ENCODE assay signal across 10 mouse cellular contexts in genomic region chr11:68600551-68601021, GRCm38 (mm10). TPM values are rescaled to one million over a fixed set of nuclear protein-coding genes. Genes with fewer than 3 reads are reported as not detected.
A peak's percentile ranks its signal among the peaks of the same experiment; 100 is the strongest.
DNase-seq lines count a peak whose midpoint lies in the region; ATAC-seq and TF ChIP-seq lines count a peak whose summit lies in the region.
"Had no signal": no experiment of that assay in that cellular context is flagged by ENCODE, and none has a peak within 500 bp of the region (broad histone marks: within the 10 kb centered on the region; RNA-seq: fewer than 3 reads in every experiment).

No protein-coding gene starts in this region.

- no peaks in the 10 kb centered on the region for H3K27me3 ChIP-seq in hindbrain, embryonic 13.5 days
- H3K27me3 ChIP-seq in hindbrain, embryonic 16.5 days (replicated peaks; ENCODE audit: control insufficient read depth, insufficient read depth, low read length) = no peaks in the 10 kb centered on the region
- no peaks in the 10 kb centered on the region for H3K27me3 ChIP-seq in embryonic facial prominence, embryonic 12.5 days
- H3K27me3 ChIP-seq in heart, embryonic 16.5 days (ENCODE audit: control insufficient read depth, insufficient read depth, low read length) = no peaks in the 10 kb centered on the region
- H3K27me3 ChIP-seq in lung, embryonic 14.5 days (ENCODE audit: insufficient read depth, low read length) = no peaks in the 10 kb centered on the region
- H3K27me3 ChIP-seq in midbrain, embryonic 16.5 days (ENCODE audit: control insufficient read depth, insufficient read depth, low read depth, low read length) = no peaks in the 10 kb centered on the region

- 54% methylated on average over 6 of the region's 6 CpGs for WGBS in hindbrain, embryonic 13.5 days
- WGBS in hindbrain, embryonic 16.5 days = 50% methylated on average over 6 of the region's 6 CpGs
- WGBS in embryonic facial prominence, embryonic 12.5 days = 12% methylated on average over 6 of the region's 6 CpGs
- WGBS in heart, embryonic 16.5 days = 27% methylated on average over 6 of the region's 6 CpGs
- WGBS in lung, embryonic 14.5 days = 6% methylated on average over 6 of the region's 6 CpGs
- 38% methylated on average over 6 of the region's 6 CpGs for WGBS in midbrain, embryonic 16.5 days

- no peak overlapping the region for H3K4me2 ChIP-seq in hindbrain, embryonic 13.5 days
- H3K4me2 ChIP-seq in hindbrain, embryonic 16.5 days (ENCODE audit: low read length) = no peak overlapping the region
- no peak overlapping the region for H3K4me2 ChIP-seq in embryonic facial prominence, embryonic 12.5 days (replicated peaks)
- H3K4me2 ChIP-seq in heart, embryonic 16.5 days (ENCODE audit: low read depth, low read length) = no peak overlapping the region
- H3K4me2 ChIP-seq in lung, embryonic 14.5 days = peak overlapping the region; percentile 7; the same call in 1 of the 2 replicates
- no peak overlapping the region for H3K4me2 ChIP-seq in midbrain, embryonic 16.5 days (ENCODE audit: low read length)

- no peak for TF ChIP-seq CTCF in lung, embryonic 14.5 days (IDR thresholded peaks at IDR 0.05; ENCODE audit: low read depth)

- no peaks in the 10 kb centered on the region for H3K36me3 ChIP-seq in hindbrain, embryonic 13.5 days
- no peaks in the 10 kb centered on the region for H3K36me3 ChIP-seq in hindbrain, embryonic 16.5 days (ENCODE audit: control insufficient read depth, insufficient read depth, low read length)
- H3K36me3 ChIP-seq in embryonic facial prominence, embryonic 12.5 days = no peaks in the 10 kb centered on the region
- no peaks in the 10 kb centered on the region for H3K36me3 ChIP-seq in heart, embryonic 16.5 days (ENCODE audit: control insufficient read depth, insufficient read depth)
- no peaks in the 10 kb centered on the region for H3K36me3 ChIP-seq in lung, embryonic 14.5 days (ENCODE audit: insufficient read depth)
- no peaks in the 10 kb centered on the region for H3K36me3 ChIP-seq in midbrain, embryonic 16.5 days (ENCODE audit: control insufficient read depth, insufficient read depth, low read length)

- H3K4me3 ChIP-seq in hindbrain, embryonic 13.5 days = no peak overlapping the region
- H3K4me3 ChIP-seq in hindbrain, embryonic 16.5 days (ENCODE audit: low read length) = no peak overlapping the region
- H3K4me3 ChIP-seq in embryonic facial prominence, embryonic 12.5 days = no peak overlapping the region
- H3K4me3 ChIP-seq in heart, embryonic 16.5 days (ENCODE audit: low read length) = no peak overlapping the region
- H3K4me3 ChIP-seq in lung, embryonic 14.5 days (ENCODE audit: low read depth, low read length) = no peak overlapping the region
- H3K4me3 ChIP-seq in midbrain, embryonic 16.5 days (ENCODE audit: low read depth, low read length) = no peak overlapping the region
- H3K4me3 ChIP-seq: erythroblast, embryonic 14.5 days had no signal

- H3K27ac ChIP-seq in hindbrain, embryonic 13.5 days = peak overlapping the region; percentile 30; the same call in 1 of the 2 replicates
- no peak overlapping the region for H3K27ac ChIP-seq in hindbrain, embryonic 16.5 days (ENCODE audit: low read depth, low read length)
- peak overlapping the region; percentile 86 for H3K27ac ChIP-seq in embryonic facial prominence, embryonic 12.5 days
- peak overlapping the region; percentile 88 for H3K27ac ChIP-seq in heart, embryonic 16.5 days (ENCODE audit: low read length)
- peak overlapping the region; percentile 95 for H3K27ac ChIP-seq in lung, embryonic 14.5 days (ENCODE audit: low read depth)
- no peak overlapping the region for H3K27ac ChIP-seq in midbrain, embryonic 16.5 days (ENCODE audit: low read length)

- no peak overlapping the region for H3K9ac ChIP-seq in hindbrain, embryonic 13.5 days
- H3K9ac ChIP-seq in hindbrain, embryonic 16.5 days (ENCODE audit: low read depth, low read length) = no peak overlapping the region
- no peak overlapping the region for H3K9ac ChIP-seq in embryonic facial prominence, embryonic 12.5 days
- H3K9ac ChIP-seq in heart, embryonic 16.5 days (ENCODE audit: low read length) = no peak overlapping the region
- H3K9ac ChIP-seq in lung, embryonic 14.5 days = 0 out of 2 replicates have a peak overlapping the region, but pooled peaks have one; percentile 5
- no peak overlapping the region for H3K9ac ChIP-seq in midbrain, embryonic 16.5 days (ENCODE audit: low read depth, low read length)

- DNase-seq in lung, embryonic 14.5 days = peak; percentile 92
- DNase-seq in testis, postnatal 10 days (ENCODE audit: low spot score) = no peak

- no peak for ATAC-seq in hindbrain, embryonic 13.5 days (ENCODE audit: low FRiP score)
- no peak for ATAC-seq in hindbrain, embryonic 16.5 days
- 0 out of 2 replicates have a peak, but pooled peaks have one; percentile 50 for ATAC-seq in embryonic facial prominence, embryonic 12.5 days (ENCODE audit: insufficient number of reproducible peaks, insufficient read depth, low FRiP score, low TSS enrichment)
- peak; percentile 23; the same call in 1 of the 2 replicates for ATAC-seq in heart, embryonic 16.5 days (replicated peaks; ENCODE audit: extremely low read depth, insufficient read depth, low FRiP score)
- ATAC-seq in lung, embryonic 14.5 days (ENCODE audit: insufficient read depth) = peak; percentile 88
- no peak for ATAC-seq in erythroid progenitor cell, adult 5-6 weeks (replicated peaks; ENCODE audit: low FRiP score, poor library complexity, severe bottlenecking)
- no peak for ATAC-seq in midbrain, embryonic 16.5 days

- no peaks in the 10 kb centered on the region for H3K9me3 ChIP-seq in hindbrain, embryonic 13.5 days
- no peaks in the 10 kb centered on the region for H3K9me3 ChIP-seq in hindbrain, embryonic 16.5 days (ENCODE audit: control insufficient read depth, low read length)
- no peaks in the 10 kb centered on the region for H3K9me3 ChIP-seq in embryonic facial prominence, embryonic 12.5 days
- no peaks in the 10 kb centered on the region for H3K9me3 ChIP-seq in heart, embryonic 16.5 days (replicated peaks; ENCODE audit: control insufficient read depth, low read length)
- no peaks in the 10 kb centered on the region for H3K9me3 ChIP-seq in lung, embryonic 14.5 days (ENCODE audit: low read depth, low read length)
- H3K9me3 ChIP-seq in midbrain, embryonic 16.5 days (replicated peaks; ENCODE audit: control insufficient read depth, low read length, poor library complexity, severe bottlenecking) = no peaks in the 10 kb centered on the region

- H3K4me1 ChIP-seq in hindbrain, embryonic 13.5 days (replicated peaks) = peaks cover 16% of the 10 kb centered on the region
- peaks cover 3% of the 10 kb centered on the region; the same call in 1 of the 2 replicates for H3K4me1 ChIP-seq in hindbrain, embryonic 16.5 days (ENCODE audit: control insufficient read depth, insufficient read depth, low read depth, low read length)
- H3K4me1 ChIP-seq in embryonic facial prominence, embryonic 12.5 days = peaks cover 34% of the 10 kb centered on the region
- peaks cover 34% of the 10 kb centered on the region for H3K4me1 ChIP-seq in heart, embryonic 16.5 days (ENCODE audit: control insufficient read depth, insufficient read depth, low read length)
- peaks cover 36% of the 10 kb centered on the region for H3K4me1 ChIP-seq in lung, embryonic 14.5 days (ENCODE audit: insufficient read depth)
- peaks cover 5% of the 10 kb centered on the region; the same call in 1 of the 2 replicates for H3K4me1 ChIP-seq in midbrain, embryonic 16.5 days (ENCODE audit: control insufficient read depth, insufficient read depth, low read length)

RNA-seq across cellular contexts. Expression of gene Ccdc42, which starts 13.8 kb away (rescaled TPM):
- polyA plus RNA-seq in hindbrain, embryonic 13.5 days (2015; fragmentation: Nextera tagmentation; extraction: Ambion mirVana) = 0.27 TPM in 2 replicates
- polyA plus RNA-seq in hindbrain, embryonic 16.5 days (2015; fragmentation: Nextera tagmentation; extraction: Ambion mirVana) = 0.36 TPM in 1 of 2 replicates, not detected in the other
- 0.40 and 0.41 TPM in 2 replicates for polyA plus RNA-seq in embryonic facial prominence, embryonic 12.5 days (2016; fragmentation: Nextera tagmentation; extraction: Ambion mirVana)
- polyA plus RNA-seq in heart, embryonic 16.5 days (2015; fragmentation: Nextera tagmentation; extraction: Ambion mirVana) = 1.1 and 1.5 TPM in 2 replicates
- 0.70 and 1.2 TPM in 2 replicates for polyA plus RNA-seq in lung, embryonic 14.5 days (2014; fragmentation: Nextera tagmentation; extraction: Ambion mirVana)
- total RNA-seq in erythroid progenitor cell, adult 5-6 weeks (2015; ENCODE audit: low replicate concordance) = not detected in 2 replicates
- total RNA-seq in erythroid progenitor cell, adult 5-6 weeks (2017; ENCODE audit: low replicate concordance) = not detected in 2 replicates
- 0.18 and 0.65 TPM in 2 replicates for polyA plus RNA-seq in midbrain, embryonic 16.5 days (2015; fragmentation: Nextera tagmentation; extraction: Ambion mirVana)
- total RNA-seq: ES-E14 had no signal
- polyA plus RNA-seq: erythroblast, embryonic 14.5 days had no signal

RNA-seq across cellular contexts. Expression of gene Mfsd6l, which starts 44.6 kb away (rescaled TPM):
- polyA plus RNA-seq in hindbrain, embryonic 13.5 days (2015; fragmentation: Nextera tagmentation; extraction: Ambion mirVana) = not detected in 2 replicates
- 0.07 and 0.08 TPM in 2 replicates for polyA plus RNA-seq in hindbrain, embryonic 16.5 days (2015; fragmentation: Nextera tagmentation; extraction: Ambion mirVana)
- polyA plus RNA-seq in embryonic facial prominence, embryonic 12.5 days (2016; fragmentation: Nextera tagmentation; extraction: Ambion mirVana) = 0.22 and 0.35 TPM in 2 replicates
- polyA plus RNA-seq in heart, embryonic 16.5 days (2015; fragmentation: Nextera tagmentation; extraction: Ambion mirVana) = 0.17 and 0.39 TPM in 2 replicates
- 1.5 TPM in 2 replicates for polyA plus RNA-seq in lung, embryonic 14.5 days (2014; fragmentation: Nextera tagmentation; extraction: Ambion mirVana)
- total RNA-seq in erythroid progenitor cell, adult 5-6 weeks (2015; ENCODE audit: low replicate concordance) = not detected in 2 replicates
- not detected in 2 replicates for total RNA-seq in erythroid progenitor cell, adult 5-6 weeks (2017; ENCODE audit: low replicate concordance)
- 0.09 TPM in 1 of 2 replicates, not detected in the other for polyA plus RNA-seq in midbrain, embryonic 16.5 days (2015; fragmentation: Nextera tagmentation; extraction: Ambion mirVana)
- polyA plus RNA-seq: erythroblast, embryonic 14.5 days had no signal

Comparison
In these comparisons a context has a peak if more than half of its experiments do, and no peak if none do; other contexts are left out.
1. H3K27ac ChIP-seq: peak in hindbrain, embryonic 13.5 days (single experiment), embryonic facial prominence, embryonic 12.5 days (single experiment), heart, embryonic 16.5 days (single experiment) and lung, embryonic 14.5 days (single experiment); none in hindbrain, embryonic 16.5 days (single experiment) and midbrain, embryonic 16.5 days (single experiment).
2. ATAC-seq: peak in embryonic facial prominence, embryonic 12.5 days (single experiment), heart, embryonic 16.5 days (single experiment) and lung, embryonic 14.5 days (single experiment); none in hindbrain, embryonic 13.5 days (single experiment), hindbrain, embryonic 16.5 days (single experiment), erythroid progenitor cell, adult 5-6 weeks (single experiment) and midbrain, embryonic 16.5 days (single experiment).